Mouse (Mus musculus) frontal cortex, adult (tissue): ENCODE data around the gene Actn2.

ENCODE experiments used
- ATAC-seq: cut with Nextera tagmentation; 2 replicates; pipeline ENCODE4 v1.9.2; 2017; ENCODE audit warnings: mild to moderate bottlenecking, moderate library complexity, mixed read lengths; ENCODE audit not compliant: low TSS enrichment

Actn2 gene

DNA sequence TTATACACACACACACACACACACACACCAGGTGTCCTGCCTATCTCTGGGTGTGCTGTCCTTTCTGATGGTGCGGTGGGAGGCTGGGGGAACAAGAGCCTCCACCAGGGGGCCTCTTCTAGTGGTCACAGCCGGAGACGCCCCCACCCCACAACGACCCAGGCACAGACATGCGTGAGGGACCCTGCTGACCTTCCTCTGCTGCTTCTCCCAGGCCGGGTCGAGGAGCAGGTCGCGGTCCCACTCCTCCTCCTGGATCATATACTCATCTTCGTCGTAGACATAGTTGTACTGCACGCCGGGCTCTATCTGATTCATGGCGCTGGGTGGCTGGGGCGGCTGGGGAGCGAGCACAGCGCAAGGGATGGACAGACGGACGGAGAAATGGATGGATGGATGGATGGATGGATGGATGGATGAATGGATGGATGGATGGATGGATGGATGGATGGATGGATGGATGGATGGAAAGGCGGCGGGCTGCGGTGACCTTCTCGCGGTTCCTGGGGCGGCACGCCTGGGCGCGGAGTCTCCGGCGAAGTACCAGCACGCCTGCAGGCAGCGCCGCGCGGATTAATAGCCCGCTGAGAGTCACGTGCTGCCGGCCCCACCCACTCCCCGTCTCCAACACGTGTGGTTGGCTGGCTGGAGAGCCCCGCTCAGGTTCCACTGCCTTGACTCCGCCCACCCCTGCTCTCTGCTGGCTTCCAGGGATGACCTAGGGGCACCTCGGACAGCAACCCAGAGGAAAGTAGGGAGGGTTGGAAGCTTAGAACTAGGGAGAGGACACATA lies at the start of gene Actn2:
TSS of gene Actn2 (minus strand) at position 578 of the 793 bp plus-strand sequence.
- ATAC-seq, result peak; percentile 94

DNA sequence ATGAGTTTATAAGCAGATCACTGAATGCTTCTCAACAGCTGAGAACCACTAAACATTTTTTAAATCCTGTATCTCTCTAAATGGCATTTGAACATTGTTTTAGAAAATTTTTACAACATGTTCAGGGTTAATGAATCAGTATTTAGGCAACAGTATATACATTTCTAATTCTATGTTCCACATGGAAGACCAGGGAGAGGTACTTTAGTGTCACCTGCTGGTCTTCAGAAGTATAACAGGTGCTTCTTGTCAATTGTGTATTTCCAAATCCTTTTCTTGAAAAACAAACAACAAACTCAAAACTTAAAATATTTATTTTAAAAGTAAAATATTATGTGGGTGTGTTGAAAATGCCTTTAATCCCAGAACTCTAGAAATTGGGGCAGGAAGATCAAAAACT lies 45.7 kb upstream of the Actn2 start:
- ATAC-seq, result no peak

DNA sequence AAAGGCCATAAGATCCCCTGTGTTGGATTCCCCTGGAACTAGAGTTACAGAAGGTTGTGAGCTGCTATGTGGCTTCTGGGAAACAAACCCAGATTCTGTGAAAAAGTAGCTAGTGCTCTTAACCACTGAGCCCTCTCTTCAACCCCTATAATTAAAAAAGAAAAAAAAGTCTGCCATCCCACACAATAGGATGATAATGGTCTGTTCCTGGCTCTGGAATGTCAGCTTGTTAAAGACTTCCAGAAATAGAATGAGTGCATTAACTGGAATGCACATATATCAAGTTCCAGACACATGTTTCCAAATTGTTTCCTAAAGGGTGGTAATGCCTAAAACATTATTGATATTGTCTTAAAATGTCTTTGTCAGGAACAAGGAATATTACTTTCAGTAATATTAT lies 44.2 kb upstream of the Actn2 start:
- ATAC-seq, result no peak

DNA sequence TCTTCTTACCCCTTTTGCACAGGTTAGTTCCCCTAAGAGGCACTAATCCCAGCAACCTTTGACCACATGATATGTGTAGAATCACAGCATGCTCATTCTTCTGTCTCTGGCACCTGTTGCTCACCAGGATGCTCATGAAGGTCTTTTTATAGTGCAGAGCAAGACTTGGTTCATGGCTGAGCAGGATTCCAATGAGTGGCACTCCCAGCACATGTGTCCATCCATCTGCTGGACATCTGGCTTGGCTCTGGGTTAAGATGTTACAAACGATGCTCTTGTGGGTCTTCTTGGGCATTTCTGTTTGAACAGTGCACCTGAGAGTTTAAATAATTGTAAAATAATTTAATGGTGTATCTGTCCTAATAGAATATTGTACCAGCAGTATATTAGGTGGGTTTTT lies 36.2 kb upstream of the Actn2 start:
- no peak for ATAC-seq

DNA sequence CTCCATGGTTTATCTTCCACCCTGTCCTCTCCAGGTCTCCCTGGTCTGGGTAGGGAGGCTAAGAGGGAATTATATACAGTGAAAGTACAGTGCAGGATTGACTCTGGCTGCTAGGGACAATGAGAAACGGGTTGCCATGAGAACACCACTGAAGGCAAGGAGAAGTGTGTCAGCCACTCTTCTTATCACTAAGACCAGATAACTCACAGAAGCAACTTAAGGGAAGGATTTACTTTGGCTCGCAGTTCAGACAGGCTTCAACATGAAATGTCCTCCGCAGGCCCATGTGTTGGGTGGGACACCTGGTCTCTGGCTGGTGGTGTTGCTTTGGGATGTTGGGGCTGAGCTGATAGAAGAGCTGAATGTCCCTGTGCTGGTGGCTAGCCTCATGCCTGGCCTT lies 32.2 kb upstream of the Actn2 start:
- no peak for ATAC-seq

DNA sequence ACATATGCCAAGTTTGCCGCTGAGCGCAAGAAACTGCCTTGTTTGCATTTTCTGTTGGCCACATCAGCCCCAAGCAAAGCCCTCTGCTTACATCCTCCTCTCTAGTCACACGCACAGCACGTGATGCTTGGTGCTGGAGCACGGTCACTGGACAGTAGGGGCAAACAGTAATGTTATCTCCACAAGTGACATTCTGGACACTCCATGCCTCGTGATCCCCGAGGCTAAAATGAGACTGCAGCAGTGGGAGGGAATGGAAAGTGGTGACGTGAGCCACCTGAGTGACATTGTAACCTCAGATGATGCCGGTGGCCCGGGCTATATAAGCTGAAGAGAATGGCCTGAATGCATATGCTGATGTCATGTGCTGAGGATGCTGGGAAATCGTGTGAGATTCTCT lies 29.4 kb upstream of the Actn2 start:
- no peak for ATAC-seq

DNA sequence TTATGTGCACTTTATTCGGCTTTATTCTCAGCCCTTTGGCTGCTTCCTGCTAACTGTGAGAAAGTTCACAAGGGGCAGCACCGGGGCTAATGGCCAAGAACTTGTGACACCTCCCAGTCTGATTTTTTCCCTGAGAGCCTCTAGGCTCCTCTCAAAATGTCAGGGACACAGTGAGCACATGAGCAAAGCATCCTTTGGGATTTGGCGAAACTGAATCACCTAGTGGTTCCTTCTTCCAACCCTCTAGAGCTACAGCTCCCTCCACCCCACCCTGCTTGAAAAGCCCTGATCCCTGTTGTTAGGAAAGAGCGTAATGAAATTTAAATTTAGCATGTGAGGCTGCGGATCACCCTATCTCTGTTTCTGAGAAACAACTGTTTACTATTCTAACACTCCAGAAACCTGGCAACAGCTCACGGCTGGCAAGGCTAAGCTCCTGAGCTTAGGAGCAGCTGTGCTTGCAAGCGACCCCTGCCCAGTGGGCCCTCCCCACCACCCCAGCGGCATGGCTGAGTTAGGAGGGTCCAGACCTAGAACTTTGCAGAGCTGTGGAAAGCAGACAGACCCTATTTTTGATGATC lies 28.6 kb upstream of the Actn2 start:
- ATAC-seq, result no peak

DNA sequence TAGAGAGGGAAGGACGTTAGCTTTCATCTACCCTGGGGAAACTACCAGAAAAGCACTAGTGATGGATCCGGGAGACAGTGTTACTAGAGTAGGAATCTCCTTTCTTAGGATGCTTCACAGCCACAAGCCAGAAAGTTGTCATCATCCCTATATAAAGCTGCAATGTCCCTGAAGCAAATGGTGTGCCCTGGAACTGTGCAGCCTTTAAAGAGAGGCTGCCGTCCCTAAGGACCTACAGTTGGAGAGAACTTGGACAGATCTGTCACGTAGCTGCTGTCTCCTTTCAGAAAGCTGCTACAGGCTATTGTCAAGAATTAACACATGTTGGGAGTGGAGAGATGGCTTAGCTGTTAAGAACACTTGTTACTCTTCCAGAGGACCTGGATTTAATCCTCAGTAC lies 20.9 kb upstream of the Actn2 start:
- ATAC-seq, result no peak

DNA sequence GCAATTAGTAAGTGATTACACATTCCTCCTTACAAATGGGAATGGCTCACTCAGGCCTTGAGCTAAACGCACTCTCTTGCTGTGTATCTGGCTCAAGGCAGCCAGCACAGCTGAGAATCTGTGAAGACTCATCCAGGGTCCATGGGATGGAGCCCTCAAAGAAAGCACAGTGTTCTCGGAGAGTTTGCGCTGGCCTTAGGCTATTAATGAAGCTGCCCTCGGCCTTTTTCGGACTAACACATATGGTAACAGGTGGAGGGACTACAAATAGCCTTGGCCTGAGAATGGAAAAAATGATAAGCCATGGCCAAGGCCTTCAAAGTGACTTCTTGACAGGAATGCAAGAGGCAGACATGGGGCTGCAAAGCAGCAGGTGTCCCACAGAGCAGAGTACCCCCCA lies 17.0 kb upstream of the Actn2 start:
- ATAC-seq, result no peak

DNA sequence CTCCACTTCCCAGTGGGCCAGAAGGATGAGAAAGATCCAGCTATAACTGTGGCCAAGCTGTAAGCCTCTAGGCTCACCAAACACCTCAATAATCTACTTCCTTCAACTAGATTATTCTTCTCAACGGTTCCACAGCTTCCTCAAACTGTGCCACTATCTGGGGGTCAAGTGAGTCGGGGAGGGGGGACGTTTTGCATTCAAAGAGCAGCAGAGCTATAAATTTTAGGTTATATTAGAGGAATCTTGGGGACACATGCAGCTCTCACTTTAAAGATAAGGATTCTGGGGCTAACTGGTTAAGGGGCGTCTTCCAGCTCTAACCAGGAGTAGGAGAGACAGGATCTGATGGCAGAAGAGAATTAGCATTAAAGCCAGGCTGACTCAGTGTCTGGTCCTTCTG lies 15.6 kb upstream of the Actn2 start:
- no peak for ATAC-seq

DNA sequence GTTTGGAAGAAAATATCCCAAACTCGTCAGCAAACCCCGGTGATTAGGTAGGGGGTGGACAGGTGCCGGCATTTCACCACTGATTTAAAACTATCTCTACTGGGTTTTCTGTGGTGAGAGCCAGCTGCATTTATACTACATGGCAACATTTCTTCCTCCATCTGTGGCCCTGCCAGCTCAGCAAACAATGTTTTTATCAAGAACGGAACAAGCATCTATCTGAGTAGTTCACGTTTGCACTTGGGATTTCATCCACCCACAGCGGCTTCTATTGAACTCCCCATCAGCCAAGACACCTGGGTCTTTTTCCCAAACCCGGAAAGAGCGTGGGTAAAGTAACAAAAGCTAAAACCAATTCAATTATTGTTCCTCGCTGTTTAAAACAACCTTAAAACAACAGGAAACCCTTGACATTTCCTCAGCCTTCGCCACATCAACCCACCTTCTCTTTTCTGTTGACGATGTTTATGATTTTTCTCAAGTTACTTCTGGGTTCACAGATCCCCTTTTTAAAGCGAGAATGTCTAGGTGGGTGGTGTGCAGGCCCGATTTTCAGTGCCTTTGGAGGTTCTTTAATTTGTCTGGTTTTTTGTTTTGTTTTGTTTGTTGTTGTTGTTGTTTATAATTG lies 8.8 kb upstream of the Actn2 start:
- ATAC-seq, result no peak

DNA sequence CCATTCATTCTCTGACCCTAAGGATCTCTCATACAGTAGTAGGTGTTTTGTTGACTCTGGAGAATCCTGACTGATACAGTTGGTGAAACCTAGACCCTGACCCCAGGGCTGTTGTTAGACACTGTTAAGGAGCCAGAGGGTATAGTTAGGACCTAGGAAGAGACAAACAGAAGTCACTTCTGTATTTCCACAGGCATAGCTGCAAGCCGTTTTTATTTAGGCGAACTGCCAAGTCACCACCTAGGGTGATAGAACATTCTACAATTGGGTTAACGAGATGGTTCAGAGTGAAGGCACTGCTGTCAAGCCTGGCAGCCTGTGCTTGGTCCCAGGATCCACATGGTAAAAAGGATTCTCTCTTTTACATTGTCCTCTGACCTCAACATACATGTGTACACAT lies 6.3 kb upstream of the Actn2 start:
- ATAC-seq, result no peak

DNA sequence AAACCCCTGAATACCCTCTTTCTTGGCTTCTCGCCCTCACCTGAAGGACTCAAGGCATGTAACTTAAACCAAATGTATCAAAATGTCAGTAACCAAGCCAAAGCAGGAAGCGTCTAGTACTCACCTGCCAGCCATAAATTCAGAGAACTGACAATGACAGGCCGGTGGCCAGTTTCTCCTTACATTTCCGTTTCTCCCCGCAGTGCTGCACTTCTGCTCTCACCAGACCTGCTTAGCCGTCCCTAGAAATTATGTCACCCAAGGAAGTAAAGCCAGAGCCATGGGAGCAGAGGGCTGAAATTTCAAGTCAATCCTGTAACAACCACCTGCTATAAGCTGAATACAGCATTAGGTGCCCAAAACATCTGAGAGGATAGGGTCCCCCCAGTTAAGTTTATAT lies 887 bp upstream of the Actn2 start:
- ATAC-seq, result no peak

DNA sequence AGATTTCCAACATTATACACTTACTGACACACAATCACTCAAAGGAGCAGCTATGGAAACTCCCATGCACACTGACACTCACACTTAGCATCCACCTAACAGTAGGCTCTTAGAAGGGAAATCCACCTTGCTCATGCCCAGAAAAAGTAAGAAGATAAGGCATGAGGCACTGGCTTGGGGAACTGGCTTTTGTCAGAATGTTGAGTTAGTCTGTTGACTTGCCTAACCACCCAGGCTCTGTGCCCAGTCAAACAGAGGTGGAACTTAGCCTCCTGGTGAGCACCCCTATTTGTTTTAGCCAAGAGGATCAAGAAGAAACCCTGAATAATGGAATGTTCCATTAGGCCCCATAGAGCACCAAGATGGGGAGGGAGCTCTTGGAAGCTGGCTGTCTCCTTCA lies 1.1 kb downstream of the Actn2 start:
- no peak for ATAC-seq

DNA sequence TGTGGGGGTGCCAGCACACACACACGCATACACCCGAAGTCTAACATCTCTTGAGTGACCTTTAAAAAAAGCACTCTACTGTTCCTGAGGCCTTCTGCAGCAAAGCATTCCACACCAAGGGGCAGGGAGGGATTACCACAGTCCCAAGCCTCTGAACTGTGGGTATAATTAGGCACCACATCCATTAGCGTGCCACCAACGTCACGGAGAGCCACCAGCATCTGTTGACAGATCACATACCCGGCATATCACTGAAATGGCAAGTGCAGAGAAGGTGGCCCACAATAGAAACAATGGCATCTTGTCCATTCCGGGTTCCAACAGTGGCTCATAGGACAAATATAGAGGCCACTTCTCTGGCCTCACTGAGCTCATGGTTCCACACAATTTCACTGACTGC lies 2.8 kb downstream of the Actn2 start:
- ATAC-seq, result no peak

DNA sequence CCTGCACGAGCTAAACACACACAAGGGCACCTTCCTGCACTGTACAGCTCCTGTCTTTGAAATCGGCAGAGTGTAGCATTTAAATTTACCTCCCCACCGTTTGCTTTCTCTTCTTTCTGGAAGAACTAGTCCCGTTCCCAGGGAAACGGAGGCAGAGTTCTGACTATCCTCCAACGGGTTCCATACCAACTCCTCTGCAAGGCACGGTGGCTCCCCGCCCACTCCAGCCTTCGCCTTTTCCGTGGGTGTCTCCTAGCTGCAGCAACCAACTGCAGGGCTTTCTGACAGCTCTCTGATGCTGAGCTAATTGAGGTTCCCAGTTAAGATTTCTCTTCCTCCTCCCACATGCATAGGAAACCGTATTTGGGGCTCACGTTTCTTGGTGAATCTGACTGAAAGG lies 6.5 kb downstream of the Actn2 start:
- peak; percentile 96 for ATAC-seq

DNA sequence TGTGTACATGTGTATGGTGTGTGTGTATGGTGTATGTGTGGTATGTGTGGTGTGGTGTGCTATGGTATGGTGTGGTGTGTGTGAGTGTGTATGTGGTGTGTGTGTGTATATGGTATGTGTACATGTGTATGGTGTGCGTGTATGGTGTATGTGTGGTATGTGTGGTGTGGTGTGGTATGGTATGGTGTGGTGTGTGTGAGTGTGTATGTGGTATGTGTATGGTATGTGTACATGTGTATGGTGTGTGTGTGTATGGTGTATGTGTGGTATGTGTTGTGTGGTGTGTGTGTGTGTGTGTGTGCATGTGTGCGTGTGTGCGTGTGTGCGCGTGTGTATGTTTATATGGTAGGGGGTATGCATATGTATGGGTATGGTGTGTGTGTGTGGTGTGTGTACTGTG lies 9.0 kb downstream of the Actn2 start:
- ATAC-seq, result no peak

DNA sequence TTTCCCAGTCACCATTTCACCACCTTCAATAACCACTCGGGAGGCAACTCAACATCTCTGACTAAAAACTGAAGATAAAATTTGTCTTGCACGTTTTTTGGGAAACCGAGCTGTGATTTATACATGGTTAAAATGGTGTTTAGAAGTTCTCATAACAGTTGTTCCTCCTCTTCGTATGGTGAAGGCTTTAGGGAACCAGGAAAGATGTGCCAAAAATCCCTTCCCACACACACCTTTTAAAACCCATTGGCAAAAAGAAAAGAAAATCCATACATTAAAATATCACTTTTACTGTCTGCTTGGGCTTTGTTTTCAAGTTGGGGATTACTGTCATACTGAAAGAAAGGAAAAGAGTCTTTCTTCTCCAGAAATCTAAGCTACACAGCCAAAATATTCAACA lies 12.2 kb downstream of the Actn2 start:
- peak; percentile 69 for ATAC-seq

DNA sequence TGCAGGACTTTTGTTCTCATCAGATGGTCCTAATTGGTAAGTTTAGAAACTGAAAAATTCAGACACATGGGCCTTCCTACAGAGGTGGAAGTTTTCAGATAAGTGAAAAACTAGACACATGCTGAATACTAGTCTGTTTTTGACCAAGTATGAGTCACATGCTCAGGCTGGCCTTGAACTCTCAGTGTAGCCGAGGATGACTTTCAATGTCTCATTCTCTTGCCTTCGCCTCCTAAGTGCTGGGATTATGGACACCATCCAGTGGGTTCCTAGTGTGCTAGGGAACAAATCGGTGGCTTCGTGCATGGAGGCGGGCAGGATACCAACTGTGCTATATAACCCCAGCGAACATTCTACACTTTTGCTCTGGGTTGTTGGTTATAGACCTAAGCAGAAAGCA lies 13.0 kb downstream of the Actn2 start:
- no peak for ATAC-seq

DNA sequence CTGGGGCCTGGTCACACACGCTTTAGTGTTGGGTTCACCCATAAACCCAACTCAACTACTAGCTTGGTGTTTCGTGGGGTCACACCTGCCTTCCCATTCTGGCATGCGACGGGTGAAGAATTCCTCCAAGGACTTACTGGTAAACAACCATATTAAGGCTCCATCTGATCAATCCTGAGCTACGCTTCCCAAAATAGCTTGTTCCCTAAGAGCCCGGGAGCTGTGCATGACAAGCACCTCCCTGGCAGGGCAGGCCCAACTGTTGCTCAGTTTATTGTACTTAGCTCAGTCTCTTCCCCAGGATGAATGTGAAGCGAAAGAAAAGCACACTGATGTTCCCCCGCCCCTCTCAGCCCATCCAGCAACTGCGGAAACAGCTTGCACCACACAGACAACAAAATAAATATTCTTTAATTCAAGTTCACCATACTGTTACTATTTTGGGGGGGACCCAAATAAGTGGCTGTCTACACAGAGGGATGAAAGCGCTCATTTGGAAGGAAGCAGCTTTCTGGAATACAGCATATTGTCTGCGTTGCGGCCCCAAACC lies 17.4 kb downstream of the Actn2 start:
- ATAC-seq, result no peak

DNA sequence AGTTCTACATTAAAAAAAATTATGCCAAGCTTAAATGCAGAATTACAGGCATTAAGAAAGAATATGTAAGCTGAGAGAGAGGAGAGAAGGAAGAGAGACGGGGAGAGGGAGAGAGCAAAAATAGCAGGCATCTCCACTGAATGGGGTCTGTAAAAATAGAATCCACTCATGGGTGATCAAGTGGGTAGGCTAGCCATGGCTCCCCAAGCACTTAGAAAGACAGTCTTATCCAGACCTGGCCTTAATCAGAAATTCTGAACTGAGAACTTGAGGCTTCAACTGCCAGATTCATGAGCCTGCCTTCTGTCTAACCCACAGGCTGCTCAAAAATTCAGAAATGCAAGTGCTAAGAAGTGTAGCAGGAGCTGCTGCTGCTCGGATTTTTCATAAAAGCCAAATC lies 20.4 kb downstream of the Actn2 start:
- peak; percentile 80 for ATAC-seq

DNA sequence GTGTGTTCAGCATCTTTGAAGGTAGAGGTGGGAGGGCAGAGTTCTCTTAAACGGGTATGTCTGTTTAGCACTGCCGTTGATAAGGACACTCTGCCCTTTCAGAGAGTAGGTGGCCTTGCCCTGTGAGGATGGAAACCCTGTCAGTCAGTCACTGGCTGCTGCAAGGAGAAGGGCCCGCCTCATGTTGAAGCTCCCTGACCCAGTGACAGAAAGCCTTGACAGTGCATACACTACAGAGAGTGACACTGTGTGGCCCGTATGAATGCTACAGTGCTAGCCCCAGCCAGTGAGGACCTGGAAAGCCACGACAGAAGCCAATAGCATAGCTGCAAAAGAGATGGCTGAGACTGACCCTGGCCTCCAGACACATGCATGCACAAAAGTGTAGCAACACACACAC lies 22.5 kb downstream of the Actn2 start:
- ATAC-seq, result no peak

DNA sequence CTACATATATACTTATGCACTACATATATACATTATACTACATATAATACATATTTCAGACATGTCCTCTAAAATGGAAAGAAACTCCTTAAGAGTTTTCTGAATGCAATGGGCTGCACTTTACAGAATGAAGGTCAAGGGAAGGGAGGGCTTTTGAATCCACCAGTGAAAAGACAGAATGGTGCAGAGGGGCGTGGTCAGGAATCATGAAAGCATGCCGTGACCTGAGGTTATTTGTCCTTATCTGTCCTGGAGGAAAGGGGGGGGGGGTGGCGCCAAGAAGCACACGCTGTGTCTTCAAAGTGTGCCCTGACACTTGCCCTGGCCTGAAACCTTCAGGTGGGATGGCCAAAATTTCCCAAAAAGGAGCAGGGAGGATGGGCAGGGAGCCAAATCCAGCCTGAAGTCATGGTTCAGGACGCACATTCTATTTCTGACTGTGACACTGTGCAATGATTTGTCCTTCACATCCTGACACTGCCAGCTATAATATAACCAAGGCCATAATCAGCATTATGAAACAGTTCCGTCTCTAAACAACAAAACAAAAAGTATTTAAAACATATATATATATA lies 23.3 kb downstream of the Actn2 start:
- ATAC-seq, result no peak
